Mouse (Mus musculus) testis, adult 2 months (tissue): ENCODE results near the gene Lrrc4. TPM values are rescaled to one million over a fixed set of nuclear protein-coding genes. Genes with fewer than 3 reads are reported as not detected.

Experiments used
- H3K27ac ChIP-seq: fragments of 200-500 bp; 2 replicates; pipeline ENCODE4 v1.5.1; 2012; ENCODE audit warnings: low read depth, low read length; ENCODE audit not compliant: control insufficient read depth, insufficient read depth
- H3K27me3 ChIP-seq: fragments of 200-500 bp; 2 replicates; pipeline ENCODE4 v1.6.1; 2012; ENCODE audit warnings: mild to moderate bottlenecking, low read length, moderate library complexity; ENCODE audit not compliant: control insufficient read depth, insufficient read depth
- H3K36me3 ChIP-seq: fragments of 200-500 bp; 2 replicates; pipeline ENCODE4 v1.6.1; 2012; ENCODE audit warnings: mild to moderate bottlenecking, low read length; ENCODE audit not compliant: control insufficient read depth, insufficient read depth
- H3K4me1 ChIP-seq: fragments of 200-500 bp; 2 replicates; pipeline ENCODE4 v1.6.1; 2012; ENCODE audit warnings: low read length; ENCODE audit not compliant: control insufficient read depth, insufficient read depth
- H3K4me3 ChIP-seq: fragments of 200-500 bp; 2 replicates; pipeline ENCODE4 v1.5.1; 2012; ENCODE audit warnings: low read depth, mild to moderate bottlenecking, low read length, moderate library complexity, mixed read lengths; ENCODE audit not compliant: control insufficient read depth
- CTCF ChIP-seq: fragments of 200-500 bp; IDR thresholded peaks from 2 replicates; pipeline ENCODE4 v1.5.1; 2012; ENCODE audit warnings: low read depth, mild to moderate bottlenecking, inconsistent platforms, low read length, moderate library complexity; ENCODE audit not compliant: control insufficient read depth, insufficient read depth, insufficient replicate concordance
- POLR2A ChIP-seq: fragments of 200-500 bp; IDR thresholded peaks from 2 replicates; pipeline ENCODE4 v1.6.1; 2012; ENCODE audit warnings: low read depth, mild to moderate bottlenecking, inconsistent platforms, low read length, moderate library complexity; ENCODE audit not compliant: control insufficient read depth
- polyA plus RNA-seq: library from polyadenylated mRNA; depleted of rRNA; stranded (reverse); fragments of >200 nt; gene quantifications from 2 replicates; pipeline ENCODE4 v1.2.3, GENCODE M21; 2012; rRNA removed

Gene Lrrc4
- polyA plus RNA-seq: 1.9 and 3.0 TPM in 2 replicates

- peaks cover 7% of the 10 kb centered on the region for H3K4me1 ChIP-seq
- no peaks in the 10 kb centered on the region for H3K27me3 ChIP-seq
- H3K27ac ChIP-seq: peak within 1 kb of the TSS; percentile 77
- H3K36me3 ChIP-seq: no peaks in the 10 kb centered on the region
- TF ChIP-seq POLR2A (no peak), CTCF (no peak)
- H3K4me3 ChIP-seq: peak within 1 kb of the TSS; percentile 87
Observed at GRCm38 (mm10) chr6:28831011-28831853, at the start of gene Lrrc4. Lrrc4 (minus strand) TSS chr6:28831747.

- H3K36me3 ChIP-seq: no peaks in the 10 kb centered on the region
- TF ChIP-seq POLR2A: no peak
- no peak for TF ChIP-seq CTCF
- H3K4me3 ChIP-seq: no peak overlapping the region
- peaks cover 2% of the 10 kb centered on the region for H3K4me1 ChIP-seq
- no peak overlapping the region for H3K27ac ChIP-seq
- no peaks in the 10 kb centered on the region for H3K27me3 ChIP-seq
Observed at GRCm38 (mm10) chr6:28880909-28881308, 49.4 kb upstream of the Lrrc4 start.

GRCm38 (mm10) chr6:28879315-28879714, 47.8 kb upstream of the Lrrc4 start:
- Histone ChIP-seq H3K36me3 (no peaks in the 10 kb centered on the region), H3K4me1 (peaks cover 2% of the 10 kb centered on the region)
- TF ChIP-seq POLR2A (no peak), CTCF (no peak)

GRCm38 (mm10) chr6:28877945-28878666, 46.6 kb upstream of the Lrrc4 start:
- TF ChIP-seq CTCF (no peak), POLR2A (no peak)
- H3K27ac ChIP-seq: no peak overlapping the region
- no peaks in the 10 kb centered on the region for H3K27me3 ChIP-seq
- H3K4me3 ChIP-seq: no peak overlapping the region
- peaks cover 2% of the 10 kb centered on the region for H3K4me1 ChIP-seq
- H3K36me3 ChIP-seq: no peaks in the 10 kb centered on the region

More at GRCm38 (mm10) chr6:28879315-28879714, 47.8 kb upstream of the Lrrc4 start:
- Histone ChIP-seq H3K4me3 (no peak overlapping the region), H3K27ac (no peak overlapping the region), H3K27me3 (no peaks in the 10 kb centered on the region)

- no peaks in the 10 kb centered on the region for H3K36me3 ChIP-seq
- H3K4me1 ChIP-seq: peaks cover 2% of the 10 kb centered on the region
- no peaks in the 10 kb centered on the region for H3K27me3 ChIP-seq
- H3K27ac ChIP-seq: no peak overlapping the region
- no peak overlapping the region for H3K4me3 ChIP-seq
- TF ChIP-seq POLR2A (no peak), CTCF (no peak)
Observed at GRCm38 (mm10) chr6:28876492-28876891, 44.9 kb upstream of the Lrrc4 start.

GRCm38 (mm10) chr6:28875333-28875732, 43.8 kb upstream of the Lrrc4 start:
- no peaks in the 10 kb centered on the region for H3K36me3 ChIP-seq
- H3K27me3 ChIP-seq: no peaks in the 10 kb centered on the region
- H3K27ac ChIP-seq: no peak overlapping the region
- peaks cover 2% of the 10 kb centered on the region; the same call in 1 of the 2 replicates for H3K4me1 ChIP-seq
- TF ChIP-seq POLR2A: no peak
- TF ChIP-seq CTCF: no peak
- H3K4me3 ChIP-seq: no peak overlapping the region

GRCm38 (mm10) chr6:28874759-28875158, 43.2 kb upstream of the Lrrc4 start:
- Histone ChIP-seq H3K27me3 (no peaks in the 10 kb centered on the region), H3K4me1 (no peaks in the 10 kb centered on the region), H3K36me3 (no peaks in the 10 kb centered on the region), H3K4me3 (no peak overlapping the region), H3K27ac (no peak overlapping the region)
- TF ChIP-seq POLR2A (no peak), CTCF (no peak)
